Mouse (Mus musculus) adipocyte (in vitro differentiated cells): ENCODE results near the gene Camkmt.

ENCODE experiments used
- DNase-seq: peaks from one replicate; pipeline ENCODE4 v3.0.0-alpha.2; 2016; ENCODE audit warnings: low spot score

Camkmt gene

DNA sequence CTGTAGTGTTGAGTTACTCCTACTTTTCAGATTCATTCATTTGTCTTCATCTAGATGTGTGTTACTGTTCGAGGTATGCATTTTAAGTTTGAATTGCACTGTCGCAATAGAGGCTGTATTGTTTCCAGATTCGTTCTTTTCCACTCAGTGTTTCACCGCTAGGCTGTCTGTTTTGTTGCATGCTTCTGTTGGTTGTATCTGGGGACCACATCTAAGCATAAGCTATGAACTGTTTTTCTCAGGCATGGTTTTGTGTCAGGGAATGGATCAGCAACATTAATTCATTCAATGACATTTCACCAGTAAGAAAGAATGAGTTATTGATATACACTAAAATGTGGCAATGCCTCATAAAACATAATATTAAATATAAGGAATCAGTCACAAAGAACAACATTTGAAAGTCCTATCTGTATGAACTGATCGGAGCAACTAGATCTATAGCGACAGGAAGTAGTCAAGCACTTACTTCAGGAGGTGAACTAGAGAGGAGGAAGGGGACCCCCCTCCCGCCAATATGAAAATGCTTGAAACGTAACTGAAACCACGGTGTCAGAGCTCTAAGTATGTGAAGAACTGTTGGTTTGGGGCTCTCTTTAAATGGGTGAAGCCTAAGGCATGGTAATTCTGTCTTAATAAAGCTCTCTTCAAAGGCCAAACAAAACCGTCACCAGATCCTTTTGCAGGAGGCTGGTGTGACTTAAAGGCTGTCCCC is 80.3 kb downstream of the Camkmt start:
- DNase-seq = no peak

DNA sequence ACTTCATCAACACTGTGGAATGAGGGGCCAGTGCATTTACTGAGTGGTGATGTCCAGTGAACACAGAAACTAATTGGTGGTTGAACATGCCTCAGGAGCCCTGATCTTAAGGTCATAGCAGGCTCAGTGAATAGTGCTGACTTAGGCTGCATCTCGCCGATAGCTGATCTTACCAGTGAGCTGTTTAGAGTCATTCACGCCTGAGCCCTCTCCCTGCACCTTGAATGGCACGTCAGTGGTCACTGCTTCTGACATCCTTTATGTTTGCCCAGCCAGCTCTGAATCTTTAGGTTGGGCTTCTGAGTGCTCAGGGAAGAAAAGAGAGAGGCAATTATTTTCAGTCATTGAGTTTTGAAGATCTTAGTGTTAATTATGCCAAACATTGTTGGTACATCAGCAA is 81.6 kb downstream of the Camkmt start:
- DNase-seq = no peak

GRCm38 (mm10) chr17:85177231-85177630 is 86.9 kb downstream of the Camkmt start:
- no peak for DNase-seq

DNA sequence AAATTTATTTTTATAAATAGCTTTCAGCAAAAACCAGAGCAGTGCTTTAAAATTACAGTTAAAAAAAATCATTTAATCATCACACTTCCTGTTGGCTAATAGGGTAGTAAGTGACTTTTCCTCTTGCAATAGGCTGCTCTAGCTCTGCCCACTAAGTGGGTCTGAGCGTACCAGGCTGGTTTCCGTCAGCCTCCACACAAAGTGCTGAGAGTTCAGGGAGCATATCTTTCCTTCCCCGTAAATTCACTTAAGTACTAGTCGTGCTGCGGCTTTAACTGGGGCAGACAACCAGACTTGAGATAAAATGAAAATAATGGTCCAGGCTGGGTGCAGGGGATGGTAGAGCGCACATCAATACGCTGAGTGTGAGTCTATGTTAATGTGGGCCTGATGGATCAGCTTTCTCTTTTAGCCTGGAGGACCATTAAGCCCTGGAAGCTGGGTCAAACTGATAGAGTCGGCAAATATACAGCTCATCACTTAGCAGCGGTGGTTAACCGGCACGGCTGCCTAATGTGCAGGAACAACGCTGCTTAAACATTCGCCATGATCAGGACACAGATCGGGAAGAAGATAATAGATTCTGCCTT is 90.2 kb downstream of the Camkmt start:
- no peak for DNase-seq

- DNase-seq = peak; percentile 95
Measured at GRCm38 (mm10) chr17:85189227-85190127, 99.1 kb downstream of the Camkmt start.

- DNase-seq = no peak
Measured at GRCm38 (mm10) chr17:85190128-85190435, 99.7 kb downstream of the Camkmt start.

GRCm38 (mm10) chr17:85193294-85193693 is 102.9 kb downstream of the Camkmt start:
- DNase-seq = no peak

- no peak for DNase-seq
Measured at GRCm38 (mm10) chr17:85198781-85199180, 108.4 kb downstream of the Camkmt start.

DNA sequence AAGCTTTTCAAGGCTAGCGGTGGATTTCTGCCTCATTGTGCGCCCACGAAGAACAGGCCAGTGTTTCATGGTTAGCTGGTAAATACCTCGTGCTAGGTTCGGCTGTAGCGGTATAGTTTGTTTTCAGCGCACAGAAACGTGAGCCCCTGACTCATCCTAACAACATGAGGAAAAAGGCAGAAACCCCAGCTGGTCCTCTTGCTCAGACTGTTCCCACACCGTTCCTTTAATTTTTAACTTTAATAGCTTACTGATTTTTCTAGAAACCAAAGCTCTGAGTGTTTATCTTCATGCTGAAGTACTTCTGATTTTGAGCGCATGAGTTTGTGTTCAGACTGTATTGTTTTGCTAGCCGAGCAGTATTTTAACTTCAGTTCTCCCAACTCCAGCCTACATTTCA is 109.0 kb downstream of the Camkmt start:
- no peak for DNase-seq

GRCm38 (mm10) chr17:85218054-85218453 is 127.7 kb downstream of the Camkmt start:
- no peak for DNase-seq

- no peak for DNase-seq
Measured at GRCm38 (mm10) chr17:85242109-85242508, 151.8 kb downstream of the Camkmt start.

DNA sequence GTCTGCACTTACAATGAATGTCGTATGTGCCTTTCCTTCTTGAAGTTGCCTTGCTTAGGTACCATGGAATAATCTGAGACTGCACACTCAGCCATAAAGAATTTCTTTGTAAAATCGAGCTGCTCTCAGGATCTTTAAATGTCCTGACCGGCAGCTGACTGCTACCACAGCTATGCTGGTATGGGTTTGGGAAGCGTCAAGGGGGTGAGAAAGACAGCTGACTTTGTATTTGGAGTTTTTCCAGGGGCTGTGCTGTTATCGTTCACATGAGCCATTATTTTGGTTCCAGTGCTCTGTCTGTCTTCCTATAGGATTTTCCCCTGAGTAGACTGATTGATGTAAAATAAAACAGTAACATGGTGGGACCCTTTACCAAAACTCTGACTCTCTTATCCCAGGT is 158.6 kb downstream of the Camkmt start:
- DNase-seq = no peak

DNA sequence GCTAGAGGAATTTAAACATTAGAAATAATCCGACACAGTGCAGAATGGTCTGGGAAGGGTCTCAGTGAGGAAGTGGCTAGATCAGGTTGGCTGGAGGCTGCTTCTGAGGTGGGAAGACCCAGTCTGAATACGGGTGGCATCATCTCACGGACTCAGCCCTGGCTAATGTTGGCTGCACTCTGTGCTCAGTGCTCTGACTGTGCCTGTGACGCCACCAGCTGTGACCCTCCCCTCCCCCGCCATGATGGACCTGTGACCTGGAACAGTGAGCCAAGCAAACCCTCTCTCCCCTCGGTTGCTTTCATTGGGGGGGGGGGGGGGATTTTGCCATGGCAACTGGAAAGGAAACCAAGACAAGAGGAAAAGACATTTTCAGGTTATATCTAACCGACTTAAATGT is 159.4 kb downstream of the Camkmt start:
- DNase-seq = no peak

- DNase-seq = no peak
Measured at GRCm38 (mm10) chr17:85256930-85257329, 166.6 kb downstream of the Camkmt start.

- no peak for DNase-seq
Measured at GRCm38 (mm10) chr17:85257348-85257747, 167.0 kb downstream of the Camkmt start.

- no peak for DNase-seq
Measured at GRCm38 (mm10) chr17:85258703-85259341, 168.5 kb downstream of the Camkmt start.

GRCm38 (mm10) chr17:85266831-85267422 is 176.6 kb downstream of the Camkmt start:
- DNase-seq = no peak

- DNase-seq = no peak
Measured at GRCm38 (mm10) chr17:85271466-85272175, 181.3 kb downstream of the Camkmt start.

DNA sequence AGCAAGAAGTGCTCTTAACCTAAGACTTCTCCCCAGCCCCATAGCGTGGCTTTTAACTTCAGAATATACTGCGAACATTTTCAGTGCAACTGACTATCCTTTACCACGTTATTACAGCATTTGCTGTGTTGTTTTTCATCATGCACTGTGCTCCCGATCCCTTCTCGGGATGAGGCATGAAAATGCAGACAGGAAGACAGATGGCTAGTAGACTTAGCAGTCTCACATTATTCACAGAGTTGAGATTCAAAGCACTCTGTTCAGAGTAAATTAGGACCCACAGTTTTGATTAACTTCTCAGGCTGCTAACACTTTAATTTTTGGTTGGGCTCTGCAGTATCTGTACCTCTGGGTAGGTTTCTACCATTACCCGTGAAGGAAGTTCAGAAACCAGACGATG is 189.4 kb downstream of the Camkmt start:
- no peak for DNase-seq

DNA sequence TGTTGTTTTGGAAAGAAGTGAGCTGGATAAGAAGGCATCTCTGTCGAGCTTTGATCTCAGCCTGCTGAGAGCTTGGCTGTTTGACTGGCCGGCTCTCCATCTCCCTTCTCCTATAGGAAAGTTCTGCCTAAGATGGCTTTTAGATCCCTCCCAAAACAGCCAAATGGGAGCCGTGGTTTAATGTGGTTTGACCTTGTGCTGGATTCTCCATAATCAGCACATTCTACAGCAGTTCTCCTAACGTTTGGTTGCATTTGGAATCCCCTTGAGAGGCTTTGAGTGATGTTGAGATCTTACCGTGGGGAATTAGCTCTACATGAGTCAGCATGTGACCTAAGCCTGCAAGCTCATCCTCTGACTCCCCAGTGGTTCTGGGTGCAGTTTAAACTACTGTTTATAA is 192.1 kb downstream of the Camkmt start:
- no peak for DNase-seq

DNA sequence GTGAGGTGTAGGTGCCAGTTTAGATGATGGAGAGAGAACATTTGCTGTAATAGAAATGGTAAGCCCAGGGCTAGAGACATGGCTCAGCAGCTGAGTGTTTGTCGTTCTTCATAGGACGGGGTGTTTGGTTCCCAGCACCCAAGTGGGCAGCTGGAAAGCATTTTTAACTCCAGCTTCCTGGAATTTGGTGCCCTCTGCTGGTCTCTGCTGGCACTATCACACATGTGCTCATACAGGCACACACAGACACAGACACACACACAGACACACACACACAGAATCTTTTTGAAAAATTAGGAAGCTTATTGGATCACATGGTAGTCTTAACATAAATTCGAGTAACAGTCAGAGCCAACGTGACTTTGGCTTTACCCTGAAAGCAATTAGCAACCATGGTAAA is 200.8 kb downstream of the Camkmt start:
- DNase-seq = no peak

GRCm38 (mm10) chr17:85291601-85292000 is 201.2 kb downstream of the Camkmt start:
- no peak for DNase-seq
